Mouse (Mus musculus) erythroid progenitor cell, adult 5-6 weeks (primary cell): Measurements from ENCODE around the gene Kdm6b. TPM values are rescaled to one million over a fixed set of nuclear protein-coding genes. Genes with fewer than 3 reads are reported as not detected.
A peak's percentile ranks its signal among the peaks of the same experiment; 100 is the strongest.

Experiments
- ATAC-seq: replicated peaks from 2 replicates; pipeline ENCODE4 v1.8.0; 2016; ENCODE audit warnings: moderate number of reproducible peaks, mild to moderate bottlenecking, moderate TSS enrichment, inconsistent platforms; ENCODE audit not compliant: poor library complexity, low FRiP score, severe bottlenecking
- total RNA-seq, 2 experiments: library from RNA; stranded (forward) in 1 of 2; stranded (reverse) in 1 of 2; fragments of 150-400 nt in 1 of 2; fragments of 186-747, 209-891 nt in 1 of 2; gene quantifications; 2 replicates each; pipeline versions ENCODE4 v1.2.3 to v1.2.4; 2015 to 2017; ENCODE audit warnings: low replicate concordance in 2 of 2

Gene Kdm6b
- total RNA-seq, 2 experiments from 2014 or later = 1.2 to 11.7 TPM

GRCm38 (mm10) chr11:69369990-69370816 lies 43.3 kb downstream of the Kdm6b start:
- ATAC-seq = no peak

- no peak for ATAC-seq
Observed at GRCm38 (mm10) chr11:69369215-69369989, 44.1 kb downstream of the Kdm6b start, which contains the start of gene Chd3. Chd3 (minus strand) TSS chr11:69369406.

GRCm38 (mm10) chr11:69368356-69369214 lies 44.9 kb downstream of the Kdm6b start:
- ATAC-seq = no peak

- ATAC-seq = no peak
Observed at GRCm38 (mm10) chr11:69367616-69368355, 45.7 kb downstream of the Kdm6b start.

- no peak for ATAC-seq
Observed at GRCm38 (mm10) chr11:69366855-69367615, 46.4 kb downstream of the Kdm6b start.

- ATAC-seq = peak; percentile 74
Observed at GRCm38 (mm10) chr11:69366157-69366854, 47.2 kb downstream of the Kdm6b start.

- ATAC-seq = no peak
Observed at GRCm38 (mm10) chr11:69365722-69366121, 47.8 kb downstream of the Kdm6b start.

GRCm38 (mm10) chr11:69364910-69365309 lies 48.6 kb downstream of the Kdm6b start:
- peak; percentile 42 for ATAC-seq

- ATAC-seq = no peak
Observed at GRCm38 (mm10) chr11:69364376-69364775, 49.1 kb downstream of the Kdm6b start.

- ATAC-seq = no peak
Observed at GRCm38 (mm10) chr11:69362479-69362878, 51.0 kb downstream of the Kdm6b start.

- no peak for ATAC-seq
Observed at GRCm38 (mm10) chr11:69362021-69362420, 51.5 kb downstream of the Kdm6b start.

GRCm38 (mm10) chr11:69357690-69358089 lies 55.8 kb downstream of the Kdm6b start:
- no peak for ATAC-seq

- no peak for ATAC-seq
Observed at GRCm38 (mm10) chr11:69356544-69356943, 56.9 kb downstream of the Kdm6b start.

Other genes starting within 250 kb of the Kdm6b start
- not detected in 2 replicates for gene Alox8, start 215.8 kb downstream of the Kdm6b start, total RNA-seq (2015; ENCODE audit: low replicate concordance)
- gene Alox8, start 215.8 kb downstream of the Kdm6b start, total RNA-seq (2017; ENCODE audit: low replicate concordance) = not detected in 2 replicates
- 0.36 TPM in 1 of 2 replicates, not detected in the other for gene Gucy2e, start 176.6 kb downstream of the Kdm6b start, total RNA-seq (2015; ENCODE audit: low replicate concordance)
- gene Gucy2e, start 176.6 kb downstream of the Kdm6b start, total RNA-seq (2017; ENCODE audit: low replicate concordance) = not detected in 2 replicates
- 107 and 135 TPM in 2 replicates for gene Cntrob, start 89.9 kb downstream of the Kdm6b start, total RNA-seq (2015; ENCODE audit: low replicate concordance)
- 77.5 and 113 TPM in 2 replicates for gene Cntrob, start 89.9 kb downstream of the Kdm6b start, total RNA-seq (2017; ENCODE audit: low replicate concordance)
- gene Trappc1, start 89.7 kb downstream of the Kdm6b start, total RNA-seq (2015; ENCODE audit: low replicate concordance) = 101 and 143 TPM in 2 replicates
- gene Trappc1, start 89.7 kb downstream of the Kdm6b start, total RNA-seq (2017; ENCODE audit: low replicate concordance) = 48.5 and 72.5 TPM in 2 replicates
- gene Kcnab3, start 87.4 kb downstream of the Kdm6b start, total RNA-seq (2015; ENCODE audit: low replicate concordance) = not detected in 2 replicates
- not detected in 2 replicates for gene Kcnab3, start 87.4 kb downstream of the Kdm6b start, total RNA-seq (2017; ENCODE audit: low replicate concordance)
- gene Rnf227, start 73.2 kb downstream of the Kdm6b start, total RNA-seq (2015; ENCODE audit: low replicate concordance) = 1.7 and 8.3 TPM in 2 replicates
- 3.9 and 6.5 TPM in 2 replicates for gene Rnf227, start 73.2 kb downstream of the Kdm6b start, total RNA-seq (2017; ENCODE audit: low replicate concordance)
- 21.0 and 33.2 TPM in 2 replicates for gene Chd3, start 44.3 kb downstream of the Kdm6b start, total RNA-seq (2015; ENCODE audit: low replicate concordance)
- gene Chd3, start 44.3 kb downstream of the Kdm6b start, total RNA-seq (2017; ENCODE audit: low replicate concordance) = 18.9 and 19.5 TPM in 2 replicates
- gene Naa38, start 18.2 kb downstream of the Kdm6b start, total RNA-seq (2015; ENCODE audit: low replicate concordance) = 26.8 and 31.7 TPM in 2 replicates
- 21.6 and 21.9 TPM in 2 replicates for gene Naa38, start 18.2 kb downstream of the Kdm6b start, total RNA-seq (2017; ENCODE audit: low replicate concordance)
- gene Cyb5d1, start 18.0 kb downstream of the Kdm6b start, total RNA-seq (2015; ENCODE audit: low replicate concordance) = 8.3 and 11.7 TPM in 2 replicates
- gene Cyb5d1, start 18.0 kb downstream of the Kdm6b start, total RNA-seq (2017; ENCODE audit: low replicate concordance) = 25.7 and 32.5 TPM in 2 replicates
- gene Tmem88, start 15.4 kb downstream of the Kdm6b start, total RNA-seq (2015; ENCODE audit: low replicate concordance) = not detected in 2 replicates
- not detected in 2 replicates for gene Tmem88, start 15.4 kb downstream of the Kdm6b start, total RNA-seq (2017; ENCODE audit: low replicate concordance)
- not detected in 2 replicates for gene Dnah2, start 135.4 kb upstream of the Kdm6b start, total RNA-seq (2015; ENCODE audit: low replicate concordance)
- 0.13 TPM in 1 of 2 replicates, not detected in the other for gene Dnah2, start 135.4 kb upstream of the Kdm6b start, total RNA-seq (2017; ENCODE audit: low replicate concordance)
- 2.5 and 2.9 TPM in 2 replicates for gene Efnb3, start 146.5 kb upstream of the Kdm6b start, total RNA-seq (2015; ENCODE audit: low replicate concordance)
- gene Efnb3, start 146.5 kb upstream of the Kdm6b start, total RNA-seq (2017; ENCODE audit: low replicate concordance) = 0.77 and 1.1 TPM in 2 replicates
- gene Wrap53, start 166.6 kb upstream of the Kdm6b start, total RNA-seq (2015; ENCODE audit: low replicate concordance) = 13.8 and 48.3 TPM in 2 replicates
- 13.5 and 18.4 TPM in 2 replicates for gene Wrap53, start 166.6 kb upstream of the Kdm6b start, total RNA-seq (2017; ENCODE audit: low replicate concordance)
- 38.2 and 75.9 TPM in 2 replicates for gene Trp53, start 166.7 kb upstream of the Kdm6b start, total RNA-seq (2015; ENCODE audit: low replicate concordance)
- gene Trp53, start 166.7 kb upstream of the Kdm6b start, total RNA-seq (2017; ENCODE audit: low replicate concordance) = 12.2 TPM in 2 replicates
- 20.9 and 36.5 TPM in 2 replicates for gene Atp1b2, start 192.3 kb upstream of the Kdm6b start, total RNA-seq (2015; ENCODE audit: low replicate concordance)
- 3.5 and 4.5 TPM in 2 replicates for gene Atp1b2, start 192.3 kb upstream of the Kdm6b start, total RNA-seq (2017; ENCODE audit: low replicate concordance)
- not detected in 2 replicates for gene Shbg, start 204.2 kb upstream of the Kdm6b start, total RNA-seq (2015; ENCODE audit: low replicate concordance)
- gene Shbg, start 204.2 kb upstream of the Kdm6b start, total RNA-seq (2017; ENCODE audit: low replicate concordance) = not detected in 2 replicates
- gene Sat2, start 208.3 kb upstream of the Kdm6b start, total RNA-seq (2015; ENCODE audit: low replicate concordance) = not detected in 2 replicates
- not detected in 2 replicates for gene Sat2, start 208.3 kb upstream of the Kdm6b start, total RNA-seq (2017; ENCODE audit: low replicate concordance)
- gene Fxr2, start 219.3 kb upstream of the Kdm6b start, total RNA-seq (2015; ENCODE audit: low replicate concordance) = 18.0 and 24.9 TPM in 2 replicates
- gene Fxr2, start 219.3 kb upstream of the Kdm6b start, total RNA-seq (2017; ENCODE audit: low replicate concordance) = 42.4 and 44.2 TPM in 2 replicates
- not detected in 2 replicates for gene Sox15, start 241.6 kb upstream of the Kdm6b start, total RNA-seq (2015; ENCODE audit: low replicate concordance)
- not detected in 2 replicates for gene Sox15, start 241.6 kb upstream of the Kdm6b start, total RNA-seq (2017; ENCODE audit: low replicate concordance)
- 12.2 and 16.2 TPM in 2 replicates for gene Mpdu1, start 249.0 kb upstream of the Kdm6b start, total RNA-seq (2015; ENCODE audit: low replicate concordance)
- gene Mpdu1, start 249.0 kb upstream of the Kdm6b start, total RNA-seq (2017; ENCODE audit: low replicate concordance) = 17.7 and 28.4 TPM in 2 replicates